Mouse (Mus musculus): ENCODE results near the gene Lamp2.
"Not testable (repeated sequence)": the region's sequence is repeated elsewhere in the genome, so short reads cannot be mapped to it uniquely, and the experiment has no call there.

Lamp2 gene

GRCm38 (mm10) chrX:38428818-38429440, 27.3 kb downstream of the Lamp2 start:
- DNase-seq (ENCODE audit: low read depth in 1 of 2, low spot score in 2 of 2): no peak

GRCm38 (mm10) chrX:38426043-38426442, 30.2 kb downstream of the Lamp2 start:
- DNase-seq (ENCODE audit: low read depth in 1 of 2, low spot score in 2 of 2): no peak

GRCm38 (mm10) chrX:38423096-38423495, 33.2 kb downstream of the Lamp2 start:
- DNase-seq (ENCODE audit: low read depth in 1 of 2, low spot score in 2 of 2): no peak

GRCm38 (mm10) chrX:38422396-38422795, 33.9 kb downstream of the Lamp2 start:
- DNase-seq (ENCODE audit: low read depth in 1 of 2, low spot score in 2 of 2): no peak

GRCm38 (mm10) chrX:38403879-38404278, 52.4 kb downstream of the Lamp2 start:
- no peak for DNase-seq (ENCODE audit: low read depth in 1 of 2, low spot score in 2 of 2)

GRCm38 (mm10) chrX:38402981-38403380, 53.3 kb downstream of the Lamp2 start:
- DNase-seq (ENCODE audit: low read depth in 1 of 2, low spot score in 2 of 2): no peak

- DNase-seq (ENCODE audit: low read depth in 1 of 2, low spot score in 2 of 2): no peak
Observed at GRCm38 (mm10) chrX:38402004-38402403, 54.2 kb downstream of the Lamp2 start.

GRCm38 (mm10) chrX:38400616-38401015, 55.6 kb downstream of the Lamp2 start:
- DNase-seq (ENCODE audit: low read depth in 1 of 2, low spot score in 2 of 2): no peak

GRCm38 (mm10) chrX:38399671-38400070, 56.6 kb downstream of the Lamp2 start:
- DNase-seq (ENCODE audit: low read depth in 1 of 2, low spot score in 2 of 2): no peak

- DNase-seq (ENCODE audit: low read depth in 1 of 2, low spot score in 2 of 2): not testable (repeated sequence)
Observed at GRCm38 (mm10) chrX:38373169-38373568, 83.1 kb downstream of the Lamp2 start.

- DNase-seq (ENCODE audit: low read depth in 1 of 2, low spot score in 2 of 2): not testable (repeated sequence)
Observed at GRCm38 (mm10) chrX:38364621-38365020, 91.6 kb downstream of the Lamp2 start.

- no peak for DNase-seq (ENCODE audit: low read depth in 1 of 2, low spot score in 2 of 2)
Observed at GRCm38 (mm10) chrX:38362016-38362415, 94.2 kb downstream of the Lamp2 start.
